Mouse (Mus musculus): ENCODE results near the gene Sec11a. TPM values are rescaled to one million over a fixed set of nuclear protein-coding genes. Genes with fewer than 3 reads are reported as not detected.
A peak's percentile ranks its signal among the peaks of the same experiment; 100 is the strongest.
"Not testable (repeated sequence)": the region's sequence is repeated elsewhere in the genome, so short reads cannot be mapped to it uniquely, and the experiment has no call there.

The Sec11a gene
- total RNA-seq, 1 experiment: 171 TPM

GRCm38 (mm10) chr7:80990276-80990675 lies 42.7 kb upstream of the Sec11a start:
- no peak for DNase-seq (ENCODE audit: low read depth, low spot score)
- Histone ChIP-seq H3K9ac (ENCODE audit: insufficient read depth, low read depth, low read length, poor library complexity, severe bottlenecking) (no peak overlapping the region), H3K9me3 (ENCODE audit: control insufficient read depth, insufficient read depth, low read depth, low read length) (no peaks in the 10 kb centered on the region), H3K4me1 (ENCODE audit: control insufficient read depth in 2 of 2, insufficient read depth in 2 of 2, low read length in 2 of 2, poor library complexity in 1 of 2) (peaks cover 0 to 3% of the 10 kb centered on the region in 2 experiments; a peak in 2 of 4 replicates), H3K36me3 (ENCODE audit: control insufficient read depth, insufficient read depth, low read length, poor library complexity, severe bottlenecking) (no peaks in the 10 kb centered on the region), H3K4me3 (ENCODE audit: insufficient read depth in 1 of 2, low read depth in 1 of 2, low read length in 2 of 2, poor library complexity in 1 of 2, severe bottlenecking in 1 of 2) (no peak overlapping the region), H3K27ac (ENCODE audit: insufficient read depth, low read depth, low read length, poor library complexity, severe bottlenecking) (no peak overlapping the region)
- in situ Hi-C loops (cut with MboI; ENCODE audit: low sequenced_read_pairs in 2 of 2, unreplicated experiment in 2 of 2): no loop called here
- no peak for TF ChIP-seq MAFK (IDR thresholded peaks at IDR 0.05; ENCODE audit: insufficient read depth, low read depth, low read length)
- TF ChIP-seq ZC3H11A (IDR thresholded peaks at IDR 0.05; ENCODE audit: borderline replicate concordance, low read depth, low read length): no peak

- in situ Hi-C loops (cut with MboI; ENCODE audit: low sequenced_read_pairs in 2 of 2, unreplicated experiment in 2 of 2): no loop called here
- no peaks in the 10 kb centered on the region for H3K4me1 ChIP-seq (ENCODE audit: control insufficient read depth in 2 of 2, insufficient read depth in 2 of 2, low read length in 2 of 2, poor library complexity in 1 of 2)
Observed at GRCm38 (mm10) chr7:80987805-80988625, 40.4 kb upstream of the Sec11a start.

DNA sequence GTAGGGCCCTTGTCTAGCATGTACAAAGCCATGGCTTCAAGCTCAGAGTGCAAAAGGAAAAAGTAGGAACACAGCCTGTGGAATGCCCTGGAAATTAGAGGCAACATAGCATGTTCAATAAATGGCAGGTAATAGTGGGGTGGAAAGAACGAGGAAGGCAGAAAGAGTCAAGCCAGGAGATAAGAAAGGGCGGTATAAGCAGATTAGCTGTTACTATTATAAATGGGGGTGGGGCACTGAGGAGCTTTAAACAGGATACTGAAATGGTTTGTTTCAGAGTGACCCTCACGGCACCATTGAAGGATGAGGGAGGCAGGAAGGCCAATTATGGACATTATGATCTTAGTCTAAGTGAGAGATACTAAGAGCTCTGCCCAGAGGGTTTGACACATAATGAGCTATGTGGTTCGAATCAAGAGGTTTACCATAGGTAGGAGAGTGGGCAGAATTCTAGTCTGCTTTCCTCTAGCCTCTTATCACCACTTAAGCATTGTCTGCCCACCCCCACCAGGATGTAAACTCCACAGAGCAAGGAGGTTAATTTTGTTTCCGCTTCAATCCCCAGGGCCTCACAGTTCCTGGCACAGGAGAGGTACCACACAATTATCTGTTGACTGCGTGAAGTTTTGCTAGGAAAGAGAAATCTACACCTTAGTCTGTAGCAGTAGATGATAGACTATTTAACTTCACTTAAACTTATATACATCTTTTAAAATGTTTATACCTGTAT lies 39.0 kb upstream of the Sec11a start:
- TF ChIP-seq MAFK (IDR thresholded peaks at IDR 0.05; ENCODE audit: insufficient read depth, low read depth, low read length) (no peak), CHD2 (IDR thresholded peaks at IDR 0.05; ENCODE audit: low read depth, low read length) (no peak), ZC3H11A (IDR thresholded peaks at IDR 0.05; ENCODE audit: borderline replicate concordance, low read depth, low read length) (no peak), ZNF384 (IDR thresholded peaks at IDR 0.05; ENCODE audit: low read depth, low read length) (no peak), HCFC1 (IDR thresholded peaks at IDR 0.05; ENCODE audit: borderline replicate concordance, insufficient read depth, low read length) (no peak)
- Histone ChIP-seq H3K9ac (ENCODE audit: insufficient read depth, low read depth, low read length, poor library complexity, severe bottlenecking) (no peak overlapping the region), H3K4me1 (ENCODE audit: control insufficient read depth in 2 of 2, insufficient read depth in 2 of 2, low read length in 2 of 2, poor library complexity in 1 of 2) (no peaks in the 10 kb centered on the region), H3K9me3 (ENCODE audit: control insufficient read depth, insufficient read depth, low read depth, low read length) (no peaks in the 10 kb centered on the region), H3K4me3 (ENCODE audit: insufficient read depth in 1 of 2, low read depth in 1 of 2, low read length in 2 of 2, poor library complexity in 1 of 2, severe bottlenecking in 1 of 2) (no peak overlapping the region), H3K36me3 (ENCODE audit: control insufficient read depth, insufficient read depth, low read length, poor library complexity, severe bottlenecking) (no peaks in the 10 kb centered on the region), H3K27ac (ENCODE audit: insufficient read depth, low read depth, low read length, poor library complexity, severe bottlenecking) (no peak overlapping the region)
- DNase-seq (ENCODE audit: low read depth, low spot score): no peak
- in situ Hi-C loops (cut with MboI; ENCODE audit: low sequenced_read_pairs in 2 of 2, unreplicated experiment in 2 of 2): no loop called here

More at GRCm38 (mm10) chr7:80987805-80988625, 40.4 kb upstream of the Sec11a start:
- no peak overlapping the region for H3K4me3 ChIP-seq (ENCODE audit: insufficient read depth in 1 of 2, low read depth in 1 of 2, low read length in 2 of 2, poor library complexity in 1 of 2, severe bottlenecking in 1 of 2)
- TF ChIP-seq HCFC1 (IDR thresholded peaks at IDR 0.05; ENCODE audit: borderline replicate concordance, insufficient read depth, low read length) (no peak), MAFK (IDR thresholded peaks at IDR 0.05; ENCODE audit: insufficient read depth, low read depth, low read length) (no peak)
- H3K9me3 ChIP-seq (ENCODE audit: control insufficient read depth, insufficient read depth, low read depth, low read length): no peaks in the 10 kb centered on the region
- no peaks in the 10 kb centered on the region for H3K36me3 ChIP-seq (ENCODE audit: control insufficient read depth, insufficient read depth, low read length, poor library complexity, severe bottlenecking)
- no peak overlapping the region for H3K27ac ChIP-seq (ENCODE audit: insufficient read depth, low read depth, low read length, poor library complexity, severe bottlenecking)
- H3K9ac ChIP-seq (ENCODE audit: insufficient read depth, low read depth, low read length, poor library complexity, severe bottlenecking): no peak overlapping the region
- no peak for DNase-seq (ENCODE audit: low read depth, low spot score)

GRCm38 (mm10) chr7:80980566-80980965 lies 33.0 kb upstream of the Sec11a start:
- no peak overlapping the region for H3K27ac ChIP-seq (ENCODE audit: insufficient read depth, low read depth, low read length, poor library complexity, severe bottlenecking)
- 0 out of 4 replicates have a peak, but pooled peaks cover 0 to 2% of the 10 kb centered on the region in 2 experiments for H3K4me1 ChIP-seq (ENCODE audit: control insufficient read depth in 2 of 2, insufficient read depth in 2 of 2, low read length in 2 of 2, poor library complexity in 1 of 2)
- H3K9me3 ChIP-seq (ENCODE audit: control insufficient read depth, insufficient read depth, low read depth, low read length): no peaks in the 10 kb centered on the region
- no peak for DNase-seq (ENCODE audit: low read depth, low spot score)
- H3K4me3 ChIP-seq (ENCODE audit: insufficient read depth in 1 of 2, low read depth in 1 of 2, low read length in 2 of 2, poor library complexity in 1 of 2, severe bottlenecking in 1 of 2): peak overlapping the region; percentile 37 to 52; a peak in 3 of 4 replicates
- H3K9ac ChIP-seq (ENCODE audit: insufficient read depth, low read depth, low read length, poor library complexity, severe bottlenecking): peak overlapping the region; percentile 47; the same call in 1 of the 2 replicates
- no peaks in the 10 kb centered on the region for H3K36me3 ChIP-seq (ENCODE audit: control insufficient read depth, insufficient read depth, low read length, poor library complexity, severe bottlenecking)
- no peak for TF ChIP-seq CHD2 (IDR thresholded peaks at IDR 0.05; ENCODE audit: low read depth, low read length)
- TF ChIP-seq MAFK (IDR thresholded peaks at IDR 0.05; ENCODE audit: insufficient read depth, low read depth, low read length): no peak
- no peak for TF ChIP-seq HCFC1 (IDR thresholded peaks at IDR 0.05; ENCODE audit: borderline replicate concordance, insufficient read depth, low read length)
- no peak for TF ChIP-seq ZNF384 (IDR thresholded peaks at IDR 0.05; ENCODE audit: low read depth, low read length)
- no peak for TF ChIP-seq ZC3H11A (IDR thresholded peaks at IDR 0.05; ENCODE audit: borderline replicate concordance, low read depth, low read length)
- in situ Hi-C loops (cut with MboI; ENCODE audit: low sequenced_read_pairs in 2 of 2, unreplicated experiment in 2 of 2): no loop called here

- H3K27ac ChIP-seq (ENCODE audit: insufficient read depth, low read depth, low read length, poor library complexity, severe bottlenecking); H3K4me1 ChIP-seq (ENCODE audit: control insufficient read depth in 2 of 2, insufficient read depth in 2 of 2, low read length in 2 of 2, poor library complexity in 1 of 2): not testable (repeated sequence)
Observed at GRCm38 (mm10) chr7:80973638-80974015, 26.0 kb upstream of the Sec11a start.

GRCm38 (mm10) chr7:80972920-80973637 lies 25.5 kb upstream of the Sec11a start:
- H3K9me3 ChIP-seq (ENCODE audit: control insufficient read depth, insufficient read depth, low read depth, low read length); H3K9ac ChIP-seq (ENCODE audit: insufficient read depth, low read depth, low read length, poor library complexity, severe bottlenecking); H3K4me3 ChIP-seq (ENCODE audit: insufficient read depth in 1 of 2, low read depth in 1 of 2, low read length in 2 of 2, poor library complexity in 1 of 2, severe bottlenecking in 1 of 2); H3K4me1 ChIP-seq (ENCODE audit: control insufficient read depth in 2 of 2, insufficient read depth in 2 of 2, low read length in 2 of 2, poor library complexity in 1 of 2); H3K27ac ChIP-seq (ENCODE audit: insufficient read depth, low read depth, low read length, poor library complexity, severe bottlenecking); H3K36me3 ChIP-seq (ENCODE audit: control insufficient read depth, insufficient read depth, low read length, poor library complexity, severe bottlenecking); DNase-seq (ENCODE audit: low read depth, low spot score); in situ Hi-C loops (cut with MboI; ENCODE audit: low sequenced_read_pairs in 2 of 2, unreplicated experiment in 2 of 2): not testable (repeated sequence)

More at GRCm38 (mm10) chr7:80973638-80974015, 26.0 kb upstream of the Sec11a start:
- H3K9ac ChIP-seq (ENCODE audit: insufficient read depth, low read depth, low read length, poor library complexity, severe bottlenecking); H3K4me3 ChIP-seq (ENCODE audit: insufficient read depth in 1 of 2, low read depth in 1 of 2, low read length in 2 of 2, poor library complexity in 1 of 2, severe bottlenecking in 1 of 2); H3K36me3 ChIP-seq (ENCODE audit: control insufficient read depth, insufficient read depth, low read length, poor library complexity, severe bottlenecking); DNase-seq (ENCODE audit: low read depth, low spot score); H3K9me3 ChIP-seq (ENCODE audit: control insufficient read depth, insufficient read depth, low read depth, low read length); in situ Hi-C loops (cut with MboI; ENCODE audit: low sequenced_read_pairs in 2 of 2, unreplicated experiment in 2 of 2): not testable (repeated sequence)
